Mouse (Mus musculus) forebrain, embryonic 12.5 days (tissue): ENCODE measurements at regions not wholly inside any gene's neighbourhood (a gene's known extent, or its start where the extent isn't known, plus 50 kb on each side); places are given as distances from the start of the nearest gene placed in this dataset.

ENCODE experiments used
- ATAC-seq: fragments of 200-750 bp; cut with Nextera tagmentation; 2 replicates; pipeline ENCODE4 v1.8.0; 2017; ENCODE audit warnings: moderate TSS enrichment; ENCODE audit not compliant: low FRiP score
- H3K27ac ChIP-seq: fragments of 300-500 bp; sonication (generic); 2 replicates; pipeline ENCODE4 v1.5.1; 2016; ENCODE audit warnings: mild to moderate bottlenecking
- H3K27me3 ChIP-seq: fragments of 300-500 bp; sonication (generic); 2 replicates; pipeline ENCODE4 v1.6.1; 2016; ENCODE audit warnings: mild to moderate bottlenecking
- H3K36me3 ChIP-seq: fragments of 300-500 bp; sonication (generic); replicated peaks from 2 replicates; pipeline ENCODE4 v1.6.1; 2016; ENCODE audit warnings: mild to moderate bottlenecking
- H3K4me1 ChIP-seq: fragments of 300-500 bp; sonication (generic); 2 replicates; pipeline ENCODE4 v1.6.1; 2016
- H3K4me2 ChIP-seq: fragments of 300-500 bp; sonication (generic); 2 replicates; pipeline ENCODE4 v1.6.1; 2016; ENCODE audit warnings: mild to moderate bottlenecking, moderate library complexity
- H3K4me3 ChIP-seq: fragments of 300-500 bp; sonication (generic); replicated peaks from 2 replicates; pipeline ENCODE4 v1.5.1; 2016; ENCODE audit warnings: mild to moderate bottlenecking
- H3K9ac ChIP-seq: fragments of 300-500 bp; sonication (generic); 2 replicates; pipeline ENCODE4 v1.6.1; 2016; ENCODE audit warnings: mild to moderate bottlenecking
- H3K9me3 ChIP-seq: fragments of 300-500 bp; sonication (generic); 2 replicates; pipeline ENCODE4 v1.6.1; 2016
- WGBS: fragments of 180-500 bp; shearing (Covaris S2); methylation state at CpG from one replicate; pipeline ENCODE4 v1.1.7; 2016; 5-methylcytosine and 5-hydroxymethylcytosine counted together

DNA sequence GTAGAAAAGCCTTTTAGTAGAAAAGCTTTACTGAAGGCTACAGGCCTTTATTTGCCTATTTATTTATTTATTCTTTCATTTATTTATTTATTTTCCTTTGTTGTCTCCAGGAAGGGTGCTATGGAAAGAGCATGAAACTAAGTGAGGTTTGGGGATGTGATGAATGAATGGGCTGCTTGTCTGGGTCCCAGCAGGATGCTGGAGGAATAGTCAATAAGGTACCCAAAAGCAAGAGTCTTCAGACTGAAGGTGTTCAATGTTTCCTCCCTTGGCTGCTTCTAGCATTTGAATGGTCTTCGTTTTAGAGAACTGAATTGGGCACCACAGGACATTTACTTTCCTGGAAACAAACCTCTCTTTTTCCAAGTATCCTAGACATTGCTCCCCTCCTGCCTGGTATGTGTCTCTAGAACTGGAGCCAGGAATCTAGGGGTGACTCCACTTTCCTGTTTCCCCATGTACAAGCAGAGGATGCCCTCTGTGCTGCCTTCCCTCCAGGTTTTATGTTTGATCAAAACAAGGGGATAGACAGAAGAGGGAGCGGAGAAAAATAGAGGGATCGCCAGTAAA is 444.5 kb upstream of the Gm6657 start:
- Histone ChIP-seq H3K4me3 (no peak overlapping the region), H3K4me1 (no peaks in the 10 kb centered on the region), H3K4me2 (no peak overlapping the region), H3K9me3 (no peaks in the 10 kb centered on the region), H3K9ac (no peak overlapping the region), H3K36me3 (no peaks in the 10 kb centered on the region), H3K27ac (no peak overlapping the region), H3K27me3 (no peaks in the 10 kb centered on the region)
- 69% methylated on average over 3 of the region's 3 CpGs for WGBS
- no peak for ATAC-seq

DNA sequence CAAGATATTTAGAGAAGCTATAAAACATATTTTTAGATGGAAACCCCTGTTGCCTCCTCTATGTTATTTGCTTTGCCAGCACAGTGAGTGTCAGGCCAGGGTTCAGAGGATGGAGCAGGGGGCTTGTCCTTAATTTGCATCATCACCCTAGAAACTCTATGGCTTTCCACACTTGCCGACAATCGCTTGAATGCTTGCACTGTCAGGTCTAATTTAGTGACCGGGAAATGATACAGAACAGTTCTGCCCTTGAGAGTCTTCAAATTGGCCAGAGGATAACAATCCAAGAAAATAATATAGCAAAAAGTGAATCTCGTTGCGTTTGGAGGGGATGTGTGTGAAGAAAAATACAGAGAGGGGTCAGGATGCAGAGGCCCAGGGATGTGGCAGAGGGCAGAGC is 441.9 kb upstream of the Gm6657 start:
- 91% methylated on average over 5 of the region's 5 CpGs for WGBS
- no peaks in the 10 kb centered on the region for H3K36me3 ChIP-seq
- no peak overlapping the region for H3K27ac ChIP-seq
- no peak overlapping the region for H3K9ac ChIP-seq
- H3K4me3 ChIP-seq, result no peak overlapping the region
- H3K4me1 ChIP-seq, result no peaks in the 10 kb centered on the region
- H3K27me3 ChIP-seq, result no peaks in the 10 kb centered on the region
- no peak for ATAC-seq
- H3K9me3 ChIP-seq, result no peaks in the 10 kb centered on the region
- no peak overlapping the region for H3K4me2 ChIP-seq

DNA sequence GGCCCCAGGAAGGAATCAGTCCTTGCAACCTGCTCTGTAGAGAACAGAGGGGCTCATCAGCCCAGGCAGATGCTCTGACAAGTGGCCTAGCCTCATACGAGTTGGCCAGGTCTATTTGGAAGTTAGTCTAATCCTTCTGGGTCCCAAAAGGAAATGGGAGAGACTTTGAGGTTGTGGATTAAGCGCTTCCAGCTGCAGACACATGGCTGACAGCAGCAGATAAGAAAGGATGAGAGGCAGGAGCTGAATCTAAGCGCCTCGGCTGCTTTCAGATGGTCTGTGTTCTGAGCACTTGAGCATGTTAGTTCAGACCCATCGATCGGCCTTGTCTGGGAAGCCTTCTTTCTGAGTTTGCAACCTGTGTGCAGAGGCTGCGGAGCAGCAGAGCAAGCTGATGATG is 438.0 kb upstream of the Gm6657 start:
- Histone ChIP-seq H3K27me3 (no peaks in the 10 kb centered on the region), H3K4me2 (no peak overlapping the region), H3K36me3 (no peaks in the 10 kb centered on the region), H3K9me3 (no peaks in the 10 kb centered on the region), H3K9ac (no peak overlapping the region), H3K4me1 (no peaks in the 10 kb centered on the region), H3K4me3 (no peak overlapping the region), H3K27ac (no peak overlapping the region)
- no peak for ATAC-seq
- WGBS, result 80% methylated on average over 7 of the region's 7 CpGs

DNA sequence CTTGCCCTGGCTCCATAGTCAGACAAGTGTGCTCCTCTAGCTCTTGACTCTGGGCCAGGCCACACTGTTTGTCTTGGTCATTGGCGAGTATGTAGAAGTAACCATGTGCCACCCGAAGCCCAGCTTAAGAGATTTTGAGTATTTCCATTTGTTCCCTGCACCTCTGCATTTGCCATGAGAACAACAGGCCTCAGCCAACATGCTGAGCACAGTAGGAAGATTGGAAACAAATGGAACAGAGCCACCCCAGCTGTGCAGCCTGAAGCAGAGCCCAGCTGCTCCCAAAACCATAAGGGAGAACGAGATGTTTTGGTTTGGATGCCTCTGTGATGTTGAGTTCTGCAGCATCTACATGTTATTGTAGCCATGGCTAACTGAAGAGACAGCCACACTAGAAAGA is 433.1 kb upstream of the Gm6657 start:
- no peak overlapping the region for H3K9ac ChIP-seq
- WGBS, result 87% methylated on average over 3 of the region's 3 CpGs
- H3K4me1 ChIP-seq, result no peaks in the 10 kb centered on the region
- H3K27ac ChIP-seq, result no peak overlapping the region
- no peaks in the 10 kb centered on the region for H3K27me3 ChIP-seq
- no peak overlapping the region for H3K4me2 ChIP-seq
- ATAC-seq, result no peak
- no peaks in the 10 kb centered on the region for H3K9me3 ChIP-seq
- no peaks in the 10 kb centered on the region for H3K36me3 ChIP-seq
- no peak overlapping the region for H3K4me3 ChIP-seq

DNA sequence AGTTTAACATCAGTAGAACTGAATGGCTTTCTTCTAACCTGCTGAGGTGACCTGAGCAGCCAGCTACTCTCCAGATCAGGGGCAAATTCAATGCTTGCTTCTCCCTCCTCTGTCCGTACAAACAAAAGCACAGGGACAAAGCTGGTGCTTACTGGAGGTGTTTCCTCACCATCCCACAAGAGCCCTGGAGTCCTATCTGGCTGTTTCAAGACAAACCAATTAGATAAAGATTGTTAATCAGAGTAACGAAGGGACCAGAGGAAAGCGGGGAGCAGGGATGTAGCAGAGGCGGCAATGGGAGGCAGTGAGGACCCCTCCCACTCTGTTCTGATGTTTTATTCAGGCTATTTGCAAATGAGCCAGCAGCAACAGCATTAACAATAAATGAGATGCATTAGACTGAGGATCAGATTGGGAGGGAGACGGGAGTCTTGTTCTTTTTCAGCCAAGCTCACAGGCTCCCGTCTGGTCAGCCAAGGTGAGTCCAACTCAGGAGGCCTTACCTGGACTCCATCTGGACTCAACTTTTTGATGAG is 418.0 kb upstream of the Gm6657 start:
- 52% methylated on average over 6 of the region's 6 CpGs for WGBS
- Histone ChIP-seq H3K36me3 (no peaks in the 10 kb centered on the region), H3K4me3 (no peak overlapping the region), H3K27ac (0 out of 2 replicates have a peak overlapping the region, but pooled peaks have one; percentile 13), H3K9ac (no peak overlapping the region), H3K4me1 (peaks cover 15% of the 10 kb centered on the region), H3K4me2 (no peak overlapping the region), H3K9me3 (no peaks in the 10 kb centered on the region), H3K27me3 (no peaks in the 10 kb centered on the region)
- ATAC-seq, result no peak

DNA sequence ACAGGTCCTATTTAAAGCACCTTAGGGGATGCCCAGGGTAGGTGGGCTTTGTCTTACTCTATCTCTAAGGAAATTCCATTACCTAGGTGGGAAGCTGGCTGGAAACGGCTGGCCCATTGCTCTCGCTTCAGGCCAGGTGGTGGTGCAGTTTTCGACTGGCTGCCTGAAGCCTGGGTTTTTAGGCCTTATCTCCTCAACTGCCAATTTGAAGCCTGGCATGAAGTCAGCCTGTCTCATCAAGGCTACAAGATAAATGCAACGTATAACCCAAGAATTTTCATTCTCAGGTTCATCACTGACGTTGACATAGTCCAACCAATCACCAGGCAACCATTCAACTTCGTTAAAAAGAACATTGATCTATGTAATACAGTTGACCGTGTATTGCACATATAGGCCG is 417.3 kb upstream of the Gm6657 start:
- Histone ChIP-seq H3K9me3 (no peaks in the 10 kb centered on the region), H3K4me3 (no peak overlapping the region), H3K27ac (no peak overlapping the region), H3K36me3 (no peaks in the 10 kb centered on the region), H3K9ac (no peak overlapping the region), H3K4me2 (no peak overlapping the region), H3K4me1 (peaks cover 16% of the 10 kb centered on the region), H3K27me3 (no peaks in the 10 kb centered on the region)
- ATAC-seq, result no peak
- WGBS, result 90% methylated on average over 8 of the region's 8 CpGs

DNA sequence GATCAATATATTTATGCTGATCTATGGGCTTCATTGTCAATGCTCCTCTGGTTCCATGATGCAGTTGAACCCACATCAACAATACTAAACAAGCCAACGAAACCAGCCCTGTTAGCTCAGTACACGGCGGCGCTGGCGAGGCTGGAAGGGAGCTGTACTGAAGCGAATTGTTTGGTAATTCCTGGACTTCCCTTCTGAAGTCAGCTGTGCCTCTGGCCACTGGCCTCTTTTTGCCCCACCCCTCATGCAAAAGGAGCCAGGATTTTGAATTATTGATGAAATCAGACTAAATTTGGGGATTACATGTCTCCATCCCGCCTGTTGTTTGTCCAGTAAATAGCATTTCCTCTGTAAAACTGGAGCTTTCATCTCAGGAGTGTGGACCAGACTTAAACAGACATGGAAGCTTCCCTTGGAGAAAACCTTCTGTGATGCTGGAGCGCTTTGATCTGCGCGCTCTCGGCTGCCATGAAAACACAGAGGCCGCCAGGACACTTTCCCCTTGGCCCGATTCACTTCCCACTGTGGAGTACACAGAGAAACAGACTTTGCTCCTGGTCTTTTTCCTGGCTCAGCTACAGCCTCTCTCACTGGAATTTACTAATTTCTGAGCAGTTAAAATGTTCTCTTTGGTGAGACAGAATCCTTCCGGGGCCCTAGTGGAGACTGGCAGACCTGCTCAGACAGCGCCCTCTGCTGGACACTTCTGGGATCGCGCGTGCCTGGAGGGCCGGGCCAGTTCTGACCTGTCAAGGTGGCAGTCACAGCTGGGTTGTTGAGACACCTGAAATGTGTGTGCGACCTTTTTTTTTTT is 412.9 kb upstream of the Gm6657 start:
- peak overlapping the region; percentile 25 for H3K4me3 ChIP-seq
- H3K4me2 ChIP-seq, result peak overlapping the region; percentile 40
- peaks cover 24% of the 10 kb centered on the region for H3K4me1 ChIP-seq
- 39% methylated on average over 20 of the region's 20 CpGs for WGBS
- no peaks in the 10 kb centered on the region for H3K36me3 ChIP-seq
- no peak overlapping the region for H3K27ac ChIP-seq
- no peaks in the 10 kb centered on the region for H3K27me3 ChIP-seq
- no peak overlapping the region for H3K9ac ChIP-seq
- ATAC-seq, result peak; percentile 85
- H3K9me3 ChIP-seq, result no peaks in the 10 kb centered on the region

DNA sequence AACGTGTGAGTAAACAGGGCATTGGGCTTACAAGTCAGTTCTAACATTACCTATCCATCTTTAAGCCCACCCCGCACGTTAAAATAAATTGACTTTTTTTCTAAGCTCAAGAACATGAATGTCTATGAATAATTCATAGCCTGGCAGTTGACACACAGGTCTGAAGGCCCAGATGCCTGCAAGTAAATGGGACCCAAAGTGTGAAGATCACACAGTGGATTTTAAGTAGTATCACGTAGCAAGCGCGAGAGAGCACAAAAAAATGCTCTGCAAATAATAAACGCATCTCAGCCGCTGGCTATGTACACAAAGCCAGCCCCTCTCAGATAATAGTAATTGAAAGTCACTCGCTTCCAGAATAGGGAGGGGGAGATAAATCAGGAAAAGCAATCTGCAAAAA is 410.1 kb upstream of the Gm6657 start:
- Histone ChIP-seq H3K4me3 (no peak overlapping the region), H3K9me3 (no peaks in the 10 kb centered on the region), H3K36me3 (no peaks in the 10 kb centered on the region), H3K4me1 (peaks cover 16% of the 10 kb centered on the region), H3K9ac (no peak overlapping the region), H3K27me3 (0 out of 2 replicates have a peak, but pooled peaks cover 9% of the 10 kb centered on the region), H3K4me2 (no peak overlapping the region), H3K27ac (no peak overlapping the region)
- 57% methylated on average over 9 of the region's 9 CpGs for WGBS
- ATAC-seq, result 0 out of 2 replicates have a peak, but pooled peaks have one; percentile 27

DNA sequence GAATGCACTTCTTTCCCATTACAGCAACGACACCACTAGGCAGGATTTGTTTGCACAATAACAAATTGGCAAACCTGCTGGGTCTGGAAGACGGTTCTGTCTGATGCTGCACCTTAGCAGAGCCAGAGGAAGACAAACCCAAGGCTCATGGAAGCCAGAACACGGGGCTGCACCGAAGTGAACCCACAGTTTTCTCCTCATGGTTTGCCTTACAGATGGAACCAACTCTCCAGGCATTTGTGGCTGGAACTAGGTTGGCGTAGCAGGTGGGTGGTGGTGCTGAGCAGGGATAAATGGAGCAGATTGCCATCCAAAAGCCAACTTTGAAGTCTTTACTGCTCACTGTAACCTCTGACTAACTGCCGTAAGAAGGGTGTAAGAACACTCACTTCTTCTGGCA is 408.4 kb upstream of the Gm6657 start:
- no peak overlapping the region for H3K4me2 ChIP-seq
- H3K27ac ChIP-seq, result no peak overlapping the region
- no peak overlapping the region for H3K4me3 ChIP-seq
- H3K9me3 ChIP-seq, result no peaks in the 10 kb centered on the region
- WGBS, result 83% methylated on average over 6 of the region's 6 CpGs
- H3K36me3 ChIP-seq, result no peaks in the 10 kb centered on the region
- H3K27me3 ChIP-seq, result peaks cover 9% of the 10 kb centered on the region; the same call in 1 of the 2 replicates
- no peak for ATAC-seq
- H3K9ac ChIP-seq, result no peak overlapping the region
- peaks cover 21% of the 10 kb centered on the region for H3K4me1 ChIP-seq

DNA sequence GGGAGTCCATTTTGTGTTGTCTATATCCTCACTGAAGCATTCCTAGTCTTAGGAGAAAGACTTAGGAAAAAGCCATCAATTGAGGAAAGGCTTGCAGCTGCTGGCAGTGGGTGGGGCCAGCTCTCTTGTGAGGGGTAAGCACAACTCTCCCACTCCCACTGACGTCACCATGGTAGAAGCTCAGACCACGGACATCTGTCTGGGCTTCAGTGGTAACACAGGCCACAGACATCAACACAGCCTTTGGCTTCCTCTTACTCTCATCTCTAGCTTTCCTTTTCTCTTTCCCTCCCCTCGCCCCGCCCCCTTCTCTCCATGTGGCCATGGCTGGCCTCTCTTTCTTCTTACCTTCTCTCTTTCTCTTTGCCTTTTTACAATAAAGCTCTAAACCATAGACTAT is 407.4 kb upstream of the Gm6657 start:
- Histone ChIP-seq H3K4me3 (no peak overlapping the region), H3K9ac (no peak overlapping the region), H3K4me1 (peaks cover 16% of the 10 kb centered on the region), H3K27ac (no peak overlapping the region), H3K4me2 (no peak overlapping the region), H3K36me3 (no peaks in the 10 kb centered on the region), H3K27me3 (peaks cover 9% of the 10 kb centered on the region; the same call in 1 of the 2 replicates), H3K9me3 (no peaks in the 10 kb centered on the region)
- 56% methylated on average over 4 of the region's 4 CpGs for WGBS
- no peak for ATAC-seq

DNA sequence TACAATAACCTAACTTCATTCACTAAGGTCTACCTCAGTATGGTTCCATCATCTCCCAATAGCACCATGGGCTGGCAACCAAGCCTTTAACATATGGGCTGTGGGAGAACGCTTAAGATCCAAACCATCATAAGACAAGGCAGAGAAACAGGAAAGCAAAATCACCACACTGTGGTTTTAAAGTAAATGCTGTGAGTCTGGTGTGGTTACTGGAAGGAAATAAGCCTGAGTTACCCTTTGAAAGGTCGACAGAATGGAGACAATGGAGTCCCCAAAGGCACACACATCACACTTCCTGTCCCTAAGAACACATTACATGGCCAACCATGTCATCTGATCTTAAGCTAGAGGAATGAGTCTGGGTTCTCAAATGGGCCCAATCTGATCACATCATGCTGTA is 405.8 kb upstream of the Gm6657 start:
- no peak overlapping the region for H3K4me3 ChIP-seq
- 80% methylated on average over 2 of the region's 2 CpGs for WGBS
- peaks cover 9% of the 10 kb centered on the region; the same call in 1 of the 2 replicates for H3K27me3 ChIP-seq
- H3K9me3 ChIP-seq, result no peaks in the 10 kb centered on the region
- no peak overlapping the region for H3K9ac ChIP-seq
- peaks cover 16% of the 10 kb centered on the region for H3K4me1 ChIP-seq
- ATAC-seq, result no peak
- H3K36me3 ChIP-seq, result no peaks in the 10 kb centered on the region
- H3K4me2 ChIP-seq, result no peak overlapping the region
- H3K27ac ChIP-seq, result no peak overlapping the region

DNA sequence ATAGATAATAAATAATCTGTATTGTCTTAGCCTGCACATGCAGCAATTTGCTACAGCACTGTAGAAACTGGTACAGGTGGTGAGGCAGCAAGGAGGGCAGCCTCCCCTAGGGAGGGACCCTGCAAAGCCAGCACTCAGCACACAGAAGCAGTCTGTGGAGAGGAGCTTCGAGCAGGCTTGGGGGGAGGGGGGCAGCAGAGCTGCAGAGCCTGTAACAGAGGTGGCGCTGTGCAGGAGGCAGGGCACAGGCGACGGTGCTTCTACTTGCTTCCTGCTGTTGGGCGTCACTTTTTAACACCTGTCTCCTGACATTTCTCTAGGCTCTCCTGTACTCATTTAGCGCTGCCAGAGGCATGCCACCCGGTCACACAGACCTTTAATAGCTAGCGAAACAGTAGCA is 404.6 kb upstream of the Gm6657 start:
- no peaks in the 10 kb centered on the region for H3K36me3 ChIP-seq
- H3K4me2 ChIP-seq, result peak overlapping the region; percentile 52
- H3K9me3 ChIP-seq, result no peaks in the 10 kb centered on the region
- peaks cover 8% of the 10 kb centered on the region for H3K4me1 ChIP-seq
- peak overlapping the region; percentile 25; the same call in 1 of the 2 replicates for H3K9ac ChIP-seq
- peak overlapping the region; percentile 10 for H3K4me3 ChIP-seq
- peaks cover 9% of the 10 kb centered on the region; the same call in 1 of the 2 replicates for H3K27me3 ChIP-seq
- WGBS, result 2% methylated on average over 8 of the region's 8 CpGs
- no peak overlapping the region for H3K27ac ChIP-seq
- peak; percentile 71 for ATAC-seq
